In the genomic region with DNA sequence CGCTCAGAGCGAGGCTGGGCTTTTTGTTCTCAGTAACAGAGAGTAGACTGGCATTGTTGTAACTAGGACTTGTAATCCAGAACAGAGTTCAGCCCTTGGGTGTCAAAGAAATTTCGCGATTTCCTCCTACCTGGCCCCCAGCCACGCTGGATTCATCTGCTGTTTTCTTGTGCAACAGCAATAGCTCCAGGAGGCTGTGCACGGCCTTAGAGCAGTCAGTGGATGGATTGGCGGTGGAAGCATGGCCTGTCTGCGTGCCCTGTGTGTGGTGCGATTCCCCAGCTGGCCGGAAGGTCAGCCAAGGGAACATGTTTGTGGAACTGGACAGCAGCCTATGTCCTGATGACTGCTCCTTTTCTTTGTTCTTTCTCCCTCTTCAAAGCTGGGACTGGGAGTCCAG, we compare ENCODE assay signal across 9 mouse cellular contexts. TPM values are rescaled to one million over a fixed set of nuclear protein-coding genes. Genes with fewer than 3 reads are reported as not detected.
A peak's percentile ranks its signal among the peaks of the same experiment; 100 is the strongest.
DNase-seq lines count a peak whose midpoint lies in the region; ATAC-seq lines count a peak whose summit lies in the region.
"Had no signal": no experiment of that assay in that cellular context is flagged by ENCODE, and none has a peak within 500 bp of the region (broad histone marks: within the 10 kb centered on the region; RNA-seq: fewer than 3 reads in every experiment).

No protein-coding gene starts in this region.

- no peaks in the 10 kb centered on the region for H3K9me3 ChIP-seq in forebrain, embryonic 10.5 days
- no peaks in the 10 kb centered on the region for H3K9me3 ChIP-seq in forebrain, embryonic 16.5 days (ENCODE audit: control insufficient read depth, low read length)
- H3K9me3 ChIP-seq: neural tube, embryonic 12.5 days had no signal

- no peaks in the 10 kb centered on the region for H3K27me3 ChIP-seq in forebrain, embryonic 10.5 days (ENCODE audit: poor library complexity, severe bottlenecking)
- H3K27me3 ChIP-seq in forebrain, embryonic 16.5 days (replicated peaks; ENCODE audit: control insufficient read depth, insufficient read depth, low read length): no peaks in the 10 kb centered on the region
- H3K27me3 ChIP-seq: neural tube, embryonic 12.5 days had no signal

- H3K36me3 ChIP-seq in forebrain, embryonic 10.5 days (replicated peaks): no peaks in the 10 kb centered on the region
- H3K36me3 ChIP-seq in forebrain, embryonic 16.5 days (ENCODE audit: control insufficient read depth, insufficient read depth): no peaks in the 10 kb centered on the region
- H3K36me3 ChIP-seq: neural tube, embryonic 12.5 days had no signal

- WGBS in forebrain, embryonic 10.5 days: 87% methylated on average over 10 of the region's 10 CpGs
- whole genome bisulfite sequencing in forebrain, embryonic 16.5 days: 78% methylated on average over 10 of the region's 10 CpGs

- no peak for DNase-seq in forebrain, embryonic 10.5 days (ENCODE audit: extremely low spot score, low spot score)
- DNase-seq in adrenal gland, postnatal 25 days: peak; percentile 52
- DNase-seq in gonadal fat pad, adult 2 months (ENCODE audit: low read depth): peak; percentile 70
- DNase-seq in lung, postnatal 36 days: peak; percentile 85
- DNase-seq in spleen, adult 12 weeks (ENCODE audit: low spot score): no peak
- DNase-seq in spleen, postnatal 10 days (ENCODE audit: low spot score in 2 of 2): no peak

- no peak for ATAC-seq in forebrain, embryonic 16.5 days
- no peak for ATAC-seq in inflammation-experienced regulatory T-cells, adult 6 months

- H3K4me1 ChIP-seq in forebrain, embryonic 10.5 days: peaks cover 22% of the 10 kb centered on the region
- H3K4me1 ChIP-seq in forebrain, embryonic 16.5 days (replicated peaks; ENCODE audit: control insufficient read depth, insufficient read depth, low read length): no peaks in the 10 kb centered on the region

- H3K4me3 ChIP-seq in forebrain, embryonic 10.5 days: no peak overlapping the region
- no peak overlapping the region for H3K4me3 ChIP-seq in forebrain, embryonic 16.5 days (replicated peaks; ENCODE audit: low read length)
- H3K4me3 ChIP-seq: neural tube, embryonic 12.5 days had no signal

- peak overlapping the region; percentile 58; the same call in 1 of the 2 replicates for H3K27ac ChIP-seq in forebrain, embryonic 10.5 days
- H3K27ac ChIP-seq in forebrain, embryonic 16.5 days (ENCODE audit: low read length): no peak overlapping the region
- H3K27ac ChIP-seq: neural tube, embryonic 12.5 days had no signal

- no peak overlapping the region for H3K4me2 ChIP-seq in forebrain, embryonic 16.5 days (ENCODE audit: low read length)
- H3K4me2 ChIP-seq: neural tube, embryonic 12.5 days had no signal

- H3K9ac ChIP-seq in forebrain, embryonic 16.5 days (replicated peaks; ENCODE audit: low read depth, low read length): no peak overlapping the region
- H3K9ac ChIP-seq: neural tube, embryonic 12.5 days had no signal

RNA-seq across cellular contexts. Expression of gene Sc5d, which starts 46.4 kb away (rescaled TPM):
- 68.8 and 70.8 TPM in 2 replicates for polyA plus RNA-seq in forebrain, embryonic 10.5 days (2016; fragmentation: Nextera tagmentation; extraction: Ambion mirVana)
- polyA plus RNA-seq in forebrain, embryonic 16.5 days (2015; fragmentation: Nextera tagmentation; extraction: Ambion mirVana): 76.8 and 79.8 TPM in 2 replicates
- 119 and 172 TPM in 2 replicates for total RNA-seq in adrenal gland, postnatal 25 days (2021)
- 82.6 and 141 TPM in 2 replicates for polyA plus RNA-seq in gonadal fat pad, adult 2 months (2012; rRNA removed)
- 10 to 100 TPM; 74.1 to 93.1 (median 90.4) TPM for polyA plus RNA-seq in inflammation-experienced regulatory T-cells, adult 6 months (2017; shearing (Covaris generic))

Comparison
In these comparisons a context has a peak if more than half of its experiments do, and no peak if none do; other contexts are left out.
1. DNase-seq: peak in adrenal gland, postnatal 25 days (single experiment), gonadal fat pad, adult 2 months (single experiment) and lung, postnatal 36 days (single experiment); none in forebrain, embryonic 10.5 days (single experiment), spleen, adult 12 weeks (single experiment) and spleen, postnatal 10 days (0 of 2).